Mouse (Mus musculus) myocyte (in vitro differentiated cells): ENCODE data around the gene C3.

Experiments used
- CEBPB ChIP-seq: IDR thresholded peaks from 2 replicates; pipeline ENCODE4 v1.6.1; 2011; ENCODE audit warnings: mild to moderate bottlenecking, moderate library complexity; ENCODE audit not compliant: poor library complexity, insufficient read depth, severe bottlenecking
- POLR2A ChIP-seq: IDR thresholded peaks from one replicate; pipeline ENCODE4 v1.6.1; 2011; ENCODE audit warnings: low read depth, mild to moderate bottlenecking, control low read depth, moderate library complexity; ENCODE audit not compliant: insufficient read length
- POLR2AphosphoS2 ChIP-seq: IDR thresholded peaks from one replicate; pipeline ENCODE4 v1.6.1; 2011; ENCODE audit warnings: low read depth, control low read depth; ENCODE audit not compliant: insufficient read length
- TCF12 ChIP-seq: IDR thresholded peaks from one replicate; pipeline ENCODE4 v1.6.1; 2011; ENCODE audit warnings: mild to moderate bottlenecking, control low read depth; ENCODE audit not compliant: poor library complexity, insufficient read depth, severe bottlenecking
- USF1 ChIP-seq: IDR thresholded peaks from one replicate; pipeline ENCODE4 v1.6.1; 2011; ENCODE audit warnings: low read depth, mild to moderate bottlenecking, control low read depth, moderate library complexity

GRCm38 (mm10) chr17:57223313-57223712 lies 4.6 kb downstream of the C3 start:
- no peak for TF ChIP-seq POLR2AphosphoS2
- no peak for TF ChIP-seq POLR2A
- TF ChIP-seq TCF12: no peak
- no peak for TF ChIP-seq USF1
- TF ChIP-seq CEBPB: no peak
